Mouse (Mus musculus) MEL (cell line): Measurements from ENCODE around the gene Zfp334. TPM values are rescaled to one million over a fixed set of nuclear protein-coding genes. Genes with fewer than 3 reads are reported as not detected.

Experiments
- DNase-seq: peaks from one replicate; pipeline ENCODE4 v3.0.0; 2011; ENCODE audit warnings: low read depth, low spot score
- H3K27ac ChIP-seq: 2 replicates; pipeline ENCODE4 v1.5.1; 2012; ENCODE audit warnings: low read depth, mild to moderate bottlenecking, control low read depth, low read length, moderate library complexity; ENCODE audit not compliant: control insufficient read depth
- H3K27me3 ChIP-seq, 2 experiments: fragments of 150-350 bp in 1 of 2; sonication (generic) in 1 of 2; 2 replicates each; pipeline ENCODE4 v1.6.1; 2012; ENCODE audit warnings: low read length in 2 of 2, mild to moderate bottlenecking in 2 of 2, improper control_type of control experiment in 1 of 2, moderate library complexity in 1 of 2; ENCODE audit not compliant: insufficient read depth in 2 of 2, control insufficient read depth in 1 of 2
- H3K36me3 ChIP-seq, 2 experiments: 2 replicates each; pipeline ENCODE4 v1.6.1; 2012 to 2014; ENCODE audit warnings: low read length in 2 of 2, improper control_type of control experiment in 1 of 2, inconsistent platforms in 1 of 2, mild to moderate bottlenecking in 1 of 2; ENCODE audit not compliant: insufficient read depth in 2 of 2, control insufficient read depth in 1 of 2
- H3K4me1 ChIP-seq, 2 experiments: fragments of 150-350 bp in 1 of 2; sonication (generic) in 1 of 2; 2 replicates each; pipeline ENCODE4 v1.6.1; 2012; ENCODE audit warnings: low read length in 2 of 2, improper control_type of control experiment in 1 of 2, mild to moderate bottlenecking in 1 of 2; ENCODE audit not compliant: insufficient read depth in 2 of 2, control insufficient read depth in 1 of 2
- H3K4me3 ChIP-seq, 2 experiments: fragments of 150-350 bp in 1 of 2; sonication (generic) in 1 of 2; 2 replicates each; pipeline ENCODE4 v1.5.1; 2012; ENCODE audit warnings: low read depth in 2 of 2, low read length in 2 of 2, mild to moderate bottlenecking in 2 of 2, moderate library complexity in 2 of 2, control low read depth in 1 of 2, improper control_type of control experiment in 1 of 2; ENCODE audit not compliant: control insufficient read depth in 1 of 2, insufficient read depth in 1 of 2
- H3K79me2 ChIP-seq: 2 replicates; pipeline ENCODE4 v1.6.1; 2012; ENCODE audit warnings: mild to moderate bottlenecking, low read length, moderate library complexity; ENCODE audit not compliant: control insufficient read depth, poor library complexity, insufficient read depth
- H3K9ac ChIP-seq: 2 replicates; pipeline ENCODE4 v1.6.1; 2012; ENCODE audit warnings: low read depth, mild to moderate bottlenecking, control low read depth, low read length, moderate library complexity; ENCODE audit not compliant: control insufficient read depth, poor library complexity, severe bottlenecking
- H3K9me3 ChIP-seq: fragments of 150-350 bp; sonication (generic); replicated peaks from 2 replicates; pipeline ENCODE4 v1.6.1; 2012; ENCODE audit warnings: mild to moderate bottlenecking, low read length, improper control_type of control experiment, moderate library complexity; ENCODE audit not compliant: insufficient read depth
- BHLHE40 ChIP-seq: IDR thresholded peaks from 2 replicates; pipeline ENCODE4 v1.6.1; 2012; ENCODE audit warnings: low read depth, mild to moderate bottlenecking, inconsistent platforms, low read length, improper control_type of control experiment, borderline replicate concordance
- CTCF ChIP-seq, 3 experiments: IDR thresholded peaks in 2 of 3; conservative IDR thresholded peaks in 1 of 3; 2 replicates each; pipeline ENCODE4 v1.5.1; 2011 to 2012; ENCODE audit warnings: low read length in 3 of 3, low read depth in 2 of 3, mild to moderate bottlenecking in 2 of 3, improper control_type of control experiment in 1 of 3, inconsistent platforms in 1 of 3, mixed read lengths in 1 of 3, moderate library complexity in 1 of 3; ENCODE audit not compliant: control insufficient read depth in 1 of 3, insufficient read depth in 1 of 3, poor library complexity in 1 of 3, severe bottlenecking in 1 of 3
- E2F4 ChIP-seq: IDR thresholded peaks from 2 replicates; pipeline ENCODE4 v1.6.1; 2011; ENCODE audit warnings: low read depth, low read length, improper control_type of control experiment, borderline replicate concordance
- ELF1 ChIP-seq: IDR thresholded peaks from 2 replicates; pipeline ENCODE4 v1.6.1; 2014; ENCODE audit warnings: low read depth, mild to moderate bottlenecking, inconsistent platforms, low read length, improper control_type of control experiment, moderate library complexity
- EP300 ChIP-seq, 2 experiments: IDR thresholded peaks; 2 replicates each; pipeline ENCODE4 v1.6.1; 2011; ENCODE audit warnings: improper control_type of control experiment in 2 of 2, low read length in 2 of 2, low read depth in 1 of 2, mild to moderate bottlenecking in 1 of 2
- ETS1 ChIP-seq: IDR thresholded peaks from 2 replicates; pipeline ENCODE4 v1.6.1; 2012; ENCODE audit warnings: low read depth, mild to moderate bottlenecking, inconsistent platforms, low read length, improper control_type of control experiment, moderate library complexity
- GABPA ChIP-seq: IDR thresholded peaks from 2 replicates; pipeline ENCODE4 v1.6.1; 2012; ENCODE audit warnings: low read depth, mild to moderate bottlenecking, inconsistent platforms, low read length, improper control_type of control experiment, moderate library complexity
- HCFC1 ChIP-seq: IDR thresholded peaks from 2 replicates; pipeline ENCODE4 v1.6.1; 2012; ENCODE audit warnings: low read depth, mild to moderate bottlenecking, inconsistent platforms, low read length, improper control_type of control experiment, moderate library complexity
- KAT2A ChIP-seq: conservative IDR thresholded peaks from 2 replicates; pipeline ENCODE4 v1.6.1; 2012; ENCODE audit warnings: low read depth, low read length, improper control_type of control experiment, inconsistent platforms
- MAFK ChIP-seq: IDR thresholded peaks from 2 replicates; pipeline ENCODE4 v1.6.1; 2011; ENCODE audit warnings: low read depth, mild to moderate bottlenecking, low read length, improper control_type of control experiment, borderline replicate concordance
- MAZ ChIP-seq: IDR thresholded peaks from 2 replicates; pipeline ENCODE4 v1.6.1; 2012; ENCODE audit warnings: low read depth, mild to moderate bottlenecking, inconsistent platforms, low read length, improper control_type of control experiment
- MXI1 ChIP-seq: IDR thresholded peaks from 2 replicates; pipeline ENCODE4 v1.6.1; 2011; ENCODE audit warnings: mild to moderate bottlenecking, low read depth, low read length, improper control_type of control experiment
- MYB ChIP-seq: IDR thresholded peaks from 2 replicates; pipeline ENCODE4 v1.6.1; 2011; ENCODE audit warnings: mild to moderate bottlenecking, low read depth, low read length, improper control_type of control experiment
- NELFE ChIP-seq: IDR thresholded peaks from 2 replicates; pipeline ENCODE4 v1.6.1; 2011; ENCODE audit warnings: low read depth, low read length, improper control_type of control experiment
- NRF1 ChIP-seq: IDR thresholded peaks from 2 replicates; pipeline ENCODE4 v1.6.1; 2014; ENCODE audit warnings: low read depth, mild to moderate bottlenecking, inconsistent platforms, low read length, improper control_type of control experiment, moderate library complexity; ENCODE audit not compliant: poor library complexity, insufficient read depth, severe bottlenecking
- POLR2AphosphoS5 ChIP-seq: IDR thresholded peaks from 2 replicates; pipeline ENCODE4 v1.6.1; 2012; ENCODE audit warnings: low read depth, borderline replicate concordance, mild to moderate bottlenecking, inconsistent platforms, low read length, moderate library complexity, mixed read lengths
- RAD21 ChIP-seq: IDR thresholded peaks from 2 replicates; pipeline ENCODE4 v1.6.1; 2011; ENCODE audit warnings: mild to moderate bottlenecking, low read depth, low read length, improper control_type of control experiment
- RCOR1 ChIP-seq: IDR thresholded peaks from 2 replicates; pipeline ENCODE4 v1.6.1; 2012; ENCODE audit warnings: low read depth, mild to moderate bottlenecking, inconsistent platforms, low read length, improper control_type of control experiment
- SIN3A ChIP-seq: IDR thresholded peaks from 2 replicates; pipeline ENCODE4 v1.6.1; 2012; ENCODE audit warnings: low read length, improper control_type of control experiment, inconsistent platforms
- TAL1 ChIP-seq: IDR thresholded peaks from 2 replicates; pipeline ENCODE4 v1.6.1; 2012; ENCODE audit warnings: mild to moderate bottlenecking, inconsistent platforms, low read length, moderate library complexity, mixed read lengths
- TBP ChIP-seq: IDR thresholded peaks from 2 replicates; pipeline ENCODE4 v1.8.0; 2011; ENCODE audit warnings: low read depth, low read length, improper control_type of control experiment
- USF2 ChIP-seq, 2 experiments: IDR thresholded peaks; 2 replicates each; pipeline ENCODE4 v1.6.1; 2011 to 2012; ENCODE audit warnings: improper control_type of control experiment in 2 of 2, low read length in 2 of 2, borderline replicate concordance in 1 of 2, inconsistent platforms in 1 of 2, low read depth in 1 of 2, mild to moderate bottlenecking in 1 of 2; ENCODE audit not compliant: insufficient read depth in 1 of 2
- polyA plus RNA-seq, 2 experiments: library from polyadenylated mRNA; stranded (reverse) in 1 of 2; unstranded in 1 of 2; fragments of >175 nt in 1 of 2; fragments of >200 nt in 1 of 2; gene quantifications; 2 replicates each; pipeline versions ENCODE4 v1.2.1 to v1.2.4; 2012; ENCODE audit warnings: low replicate concordance in 2 of 2, low read depth in 1 of 2; ENCODE audit not compliant: insufficient read length in 2 of 2, insufficient read depth in 1 of 2, missing spikeins in 1 of 2
- total RNA-seq: library from RNA; depleted of rRNA; stranded (reverse); fragments of 300-350 nt; gene quantifications from 2 replicates; pipeline ENCODE4 v1.2.3, GENCODE M21; 2012

Gene Zfp334
- total and polyA plus RNA-seq, 3 experiments = not detected

GRCm38 (mm10) chr2:165404951-165405350, 16.9 kb upstream of the Zfp334 start:
- no peak for DNase-seq
- no peak overlapping the region for H3K27ac ChIP-seq
- no peaks in the 10 kb centered on the region; a peak in 1 of 4 replicates for H3K4me1 ChIP-seq
- peaks cover 0 to 3% of the 10 kb centered on the region in 2 experiments; a peak in 2 of 4 replicates for H3K36me3 ChIP-seq
- no peaks in the 10 kb centered on the region for H3K27me3 ChIP-seq
- H3K9me3 ChIP-seq = no peaks in the 10 kb centered on the region
- H3K9ac ChIP-seq = no peak overlapping the region
- TF ChIP-seq BHLHE40 = no peak
- no peak for TF ChIP-seq TAL1
- no peak for TF ChIP-seq MAFK
- TF ChIP-seq MAZ = no peak
- no peak for TF ChIP-seq MXI1
- no peak for TF ChIP-seq GABPA
- TF ChIP-seq E2F4 = no peak
- TF ChIP-seq POLR2AphosphoS5 = no peak
- no peak for TF ChIP-seq ETS1
- no peak for TF ChIP-seq TBP
- no peak for TF ChIP-seq KAT2A
- no peak for TF ChIP-seq ELF1
- no peak for TF ChIP-seq RCOR1
- TF ChIP-seq NELFE = no peak
- TF ChIP-seq, all 39 proteins: peak for 0
- Histone ChIP-seq H3K79me2 (no peaks in the 10 kb centered on the region), H3K4me3 (no peak overlapping the region)

GRCm38 (mm10) chr2:165398164-165398785, 10.2 kb upstream of the Zfp334 start:
- Histone ChIP-seq H3K4me3 (no peak overlapping the region), H3K27me3 (peaks cover 0 to 1% of the 10 kb centered on the region in 2 experiments; a peak in 1 of 4 replicates), H3K9me3 (no peaks in the 10 kb centered on the region), H3K36me3 (no peaks in the 10 kb centered on the region), H3K4me1 (no peaks in the 10 kb centered on the region), H3K27ac (no peak overlapping the region), H3K9ac (no peak overlapping the region), H3K79me2 (no peaks in the 10 kb centered on the region)
- TF ChIP-seq TAL1 (no peak), MYB (no peak), NRF1 (no peak), TBP (no peak), NELFE (no peak), BHLHE40 (no peak), EP300 (IDR thresholded peaks at IDR 0.05; ENCODE audit: low read depth in 1 of 2, low read length in 2 of 2) (no peak), USF2 (IDR thresholded peaks at IDR 0.05; ENCODE audit: borderline replicate concordance in 1 of 2, insufficient read depth in 1 of 2, low read depth in 1 of 2, low read length in 2 of 2) (no peak), CTCF (IDR thresholded peaks at IDR 0.05 in 2 of 3, conservative IDR thresholded peaks at IDR 0.05 in 1 of 3; ENCODE audit: control insufficient read depth in 1 of 3, insufficient read depth in 1 of 3, low read depth in 2 of 3, low read length in 3 of 3, poor library complexity in 1 of 3, severe bottlenecking in 1 of 3) (no peak), KAT2A (no peak), SIN3A (no peak), RAD21 (no peak), HCFC1 (no peak)
- DNase-seq = no peak
